Mouse (Mus musculus): ENCODE results near the gene Uba2.
"Not testable (repeated sequence)": the region's sequence is repeated elsewhere in the genome, so short reads cannot be mapped to it uniquely, and the experiment has no call there.

DNA sequence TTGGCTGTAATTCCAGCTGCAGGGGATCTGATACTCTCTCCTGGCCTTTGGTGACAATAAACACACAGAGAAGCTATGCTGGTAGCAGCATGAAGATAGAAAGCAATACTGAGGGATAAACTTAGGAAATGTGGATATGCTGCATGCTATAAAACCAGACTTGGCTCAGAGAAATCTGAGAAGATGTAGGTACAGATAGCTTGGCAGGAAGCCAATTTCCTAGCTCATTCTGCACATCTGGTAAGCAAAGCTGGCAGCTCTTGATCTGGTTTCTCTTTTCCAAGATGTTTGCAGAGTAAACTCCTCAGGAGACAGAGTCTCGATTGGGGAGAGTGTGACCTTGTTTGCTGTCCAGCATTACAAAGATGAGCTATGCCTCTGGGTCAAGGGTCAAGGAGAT, 48.8 kb downstream of the Uba2 start:
- TF ChIP-seq CHD2 (IDR thresholded peaks at IDR 0.05; ENCODE audit: low read depth, low read length); ZNF384 (IDR thresholded peaks at IDR 0.05; ENCODE audit: low read depth, low read length); HCFC1 (IDR thresholded peaks at IDR 0.05; ENCODE audit: borderline replicate concordance, insufficient read depth, low read length); ZC3H11A (IDR thresholded peaks at IDR 0.05; ENCODE audit: borderline replicate concordance, low read depth, low read length): not testable (repeated sequence)

Data from ES-E14 (cell line).